10 mouse cellular contexts compared by ENCODE assay signal in genomic region chr4:59546285-59547071, GRCm38 (mm10). TPM values are rescaled to one million over a fixed set of nuclear protein-coding genes. Genes with fewer than 3 reads are reported as not detected.
DNase-seq lines count a peak whose midpoint lies in the region; ATAC-seq and TF ChIP-seq lines count a peak whose summit lies in the region.
"Had no signal": no experiment of that assay in that cellular context is flagged by ENCODE, and none has a peak within 500 bp of the region (broad histone marks: within the 10 kb centered on the region; RNA-seq: fewer than 3 reads in every experiment).

No protein-coding gene starts in this region.

- intact Hi-C loops in left cerebral cortex, postnatal 36 days (cut with DNase I) = loop anchor here (5.0 kb wide), 1 partner anchor 109 kb away; the partner anchor contains the start of gene Susd1

- H3K4me3 ChIP-seq in heart, embryonic 16.5 days (ENCODE audit: low read length) = peak overlapping the region; percentile 29
- no peak overlapping the region for H3K4me3 ChIP-seq in heart, embryonic 10.5 days
- H3K4me3 ChIP-seq in neural tube, embryonic 12.5 days = no peak overlapping the region
- H3K4me3 ChIP-seq in limb, embryonic 14.5 days (replicated peaks; ENCODE audit: low read length) = no peak overlapping the region

- H3K27me3 ChIP-seq in heart, embryonic 16.5 days (ENCODE audit: control insufficient read depth, insufficient read depth, low read length) = no peaks in the 10 kb centered on the region
- H3K27me3 ChIP-seq in heart, embryonic 10.5 days (ENCODE audit: insufficient read depth, poor library complexity, severe bottlenecking) = no peaks in the 10 kb centered on the region
- no peaks in the 10 kb centered on the region for H3K27me3 ChIP-seq in neural tube, embryonic 12.5 days (replicated peaks)
- H3K27me3 ChIP-seq in limb, embryonic 14.5 days (ENCODE audit: control insufficient read depth, insufficient read depth, low read length) = no peaks in the 10 kb centered on the region

- peaks cover 20% of the 10 kb centered on the region for H3K4me1 ChIP-seq in heart, embryonic 16.5 days (ENCODE audit: control insufficient read depth, insufficient read depth, low read length)
- peaks cover 8% of the 10 kb centered on the region; the same call in 1 of the 2 replicates for H3K4me1 ChIP-seq in heart, embryonic 10.5 days
- peaks cover 10% of the 10 kb centered on the region; the same call in 1 of the 2 replicates for H3K4me1 ChIP-seq in neural tube, embryonic 12.5 days
- peaks cover 13% of the 10 kb centered on the region for H3K4me1 ChIP-seq in limb, embryonic 14.5 days (ENCODE audit: control insufficient read depth, insufficient read depth, low read length)

- H3K4me2 ChIP-seq in heart, embryonic 16.5 days (ENCODE audit: low read depth, low read length) = peak overlapping the region; percentile 40
- peak overlapping the region; percentile 72 for H3K4me2 ChIP-seq in neural tube, embryonic 12.5 days (replicated peaks)
- 0 out of 2 replicates have a peak overlapping the region, but pooled peaks have one; percentile 15 for H3K4me2 ChIP-seq in limb, embryonic 14.5 days (replicated peaks; ENCODE audit: low read depth, low read length, severe bottlenecking)

- no peaks in the 10 kb centered on the region for H3K36me3 ChIP-seq in heart, embryonic 16.5 days (ENCODE audit: control insufficient read depth, insufficient read depth)
- peaks cover under 1% of the 10 kb centered on the region; the same call in 1 of the 2 replicates for H3K36me3 ChIP-seq in heart, embryonic 10.5 days
- H3K36me3 ChIP-seq in neural tube, embryonic 12.5 days = no peaks in the 10 kb centered on the region
- H3K36me3 ChIP-seq in limb, embryonic 14.5 days (ENCODE audit: control insufficient read depth, insufficient read depth, low read length) = no peaks in the 10 kb centered on the region

- peak overlapping the region; percentile 21; the same call in 1 of the 2 replicates for H3K9ac ChIP-seq in heart, embryonic 16.5 days (ENCODE audit: low read length)
- no peak overlapping the region for H3K9ac ChIP-seq in neural tube, embryonic 12.5 days
- no peak overlapping the region for H3K9ac ChIP-seq in limb, embryonic 14.5 days (ENCODE audit: low read depth, low read length, severe bottlenecking)

- H3K27ac ChIP-seq in heart, embryonic 16.5 days (ENCODE audit: low read length) = no peak overlapping the region
- H3K27ac ChIP-seq in heart, embryonic 10.5 days = no peak overlapping the region
- H3K27ac ChIP-seq in neural tube, embryonic 12.5 days = no peak overlapping the region
- H3K27ac ChIP-seq in limb, embryonic 14.5 days (replicated peaks; ENCODE audit: low read depth, low read length) = no peak overlapping the region

- 46% methylated on average over 7 of the region's 7 CpGs for WGBS in heart, embryonic 16.5 days
- 66% methylated on average over 7 of the region's 7 CpGs for WGBS in heart, embryonic 10.5 days
- 68% methylated on average over 7 of the region's 7 CpGs for WGBS in neural tube, embryonic 12.5 days
- WGBS in limb, embryonic 14.5 days = 55% methylated on average over 7 of the region's 7 CpGs

- DNase-seq in heart, embryonic 10.5 days (ENCODE audit: low spot score) = no peak
- DNase-seq in neural tube, embryonic 10.5 days (ENCODE audit: extremely low spot score, low spot score) = no peak
- DNase-seq in limb, embryonic 14.5 days (ENCODE audit: low spot score) = no peak
- DNase-seq in left cerebral cortex, postnatal 36 days (ENCODE audit: low spot score in 2 of 2) = no peak
- DNase-seq in thymus, postnatal 10 days (ENCODE audit: low spot score in 2 of 2) = no peak
- no peak for DNase-seq in left cerebral cortex, adult 11 months (ENCODE audit: low spot score)
- DNase-seq: cerebellum, postnatal 14 days; thymus, postnatal 25 days had no signal

- TF ChIP-seq POLR2A in limb, embryonic 14.5 days (IDR thresholded peaks at IDR 0.05; ENCODE audit: borderline replicate concordance, extremely low read depth, insufficient read depth, insufficient read length) = no peak

- no peak for ATAC-seq in heart, embryonic 16.5 days (replicated peaks; ENCODE audit: extremely low read depth, insufficient read depth, low FRiP score)
- ATAC-seq in neural tube, embryonic 12.5 days (ENCODE audit: low FRiP score, low read depth) = no peak
- no peak for ATAC-seq in limb, embryonic 14.5 days (ENCODE audit: low FRiP score, low read depth)

- no peaks in the 10 kb centered on the region for H3K9me3 ChIP-seq in heart, embryonic 16.5 days (replicated peaks; ENCODE audit: control insufficient read depth, low read length)
- H3K9me3 ChIP-seq in heart, embryonic 10.5 days = no peaks in the 10 kb centered on the region
- H3K9me3 ChIP-seq in neural tube, embryonic 12.5 days = no peaks in the 10 kb centered on the region
- no peaks in the 10 kb centered on the region for H3K9me3 ChIP-seq in limb, embryonic 14.5 days (ENCODE audit: control insufficient read depth, low read length)

RNA-seq across cellular contexts. Expression of gene Ptbp3, which starts 2.7 kb away (rescaled TPM):
- 27.6 and 27.7 TPM in 2 replicates for polyA plus RNA-seq in heart, embryonic 16.5 days (2015; fragmentation: Nextera tagmentation; extraction: Ambion mirVana)
- polyA plus RNA-seq in heart, embryonic 10.5 days (2016; fragmentation: Nextera tagmentation; extraction: Ambion mirVana) = 38.3 and 41.3 TPM in 2 replicates
- polyA plus RNA-seq in neural tube, embryonic 12.5 days (2016; fragmentation: Nextera tagmentation; extraction: Ambion mirVana) = 30.6 and 35.2 TPM in 2 replicates
- polyA plus RNA-seq in limb, embryonic 14.5 days (2012; rRNA removed) = 27.1 and 30.7 TPM in 2 replicates
- polyA plus RNA-seq in limb, embryonic 14.5 days (2014; fragmentation: Nextera tagmentation; extraction: Ambion mirVana) = 53.1 and 56.0 TPM in 2 replicates
- 10 to 100 TPM; 25.8 to 30.1 TPM for total RNA-seq in left cerebral cortex, postnatal 36 days (2021)

RNA-seq across cellular contexts. Expression of gene Hsdl2, which starts 34.9 kb away (rescaled TPM):
- 80.2 and 88.0 TPM in 2 replicates for polyA plus RNA-seq in heart, embryonic 16.5 days (2015; fragmentation: Nextera tagmentation; extraction: Ambion mirVana)
- 27.6 and 32.5 TPM in 2 replicates for polyA plus RNA-seq in heart, embryonic 10.5 days (2016; fragmentation: Nextera tagmentation; extraction: Ambion mirVana)
- polyA plus RNA-seq in neural tube, embryonic 12.5 days (2016; fragmentation: Nextera tagmentation; extraction: Ambion mirVana) = 43.2 and 45.4 TPM in 2 replicates
- polyA plus RNA-seq in limb, embryonic 14.5 days (2012; rRNA removed) = 11.5 and 16.1 TPM in 2 replicates
- polyA plus RNA-seq in limb, embryonic 14.5 days (2014; fragmentation: Nextera tagmentation; extraction: Ambion mirVana) = 19.6 and 22.8 TPM in 2 replicates
- 10 to 100 TPM; 24.4 to 26.2 TPM for total RNA-seq in left cerebral cortex, postnatal 36 days (2021)

Comparison
In these comparisons a context has a peak if more than half of its experiments do, and no peak if none do; other contexts are left out.
1. H3K4me2 ChIP-seq: peak in every context shown above with its lines; median percentile 72 in neural tube, embryonic 12.5 days; 40 in heart, embryonic 16.5 days; 15 in limb, embryonic 14.5 days.